Mouse (Mus musculus): ENCODE data around the gene Syt1.

GRCm38 (mm10) chr10:108638095-108638494, 372.7 kb downstream of the Syt1 start:
- TF ChIP-seq CTCF (IDR thresholded peaks at IDR 0.05; ENCODE audit: borderline replicate concordance, extremely low read depth, insufficient read depth, insufficient read length) (no peak), POLR2A (IDR thresholded peaks at IDR 0.05; ENCODE audit: borderline replicate concordance, extremely low read depth, insufficient read depth, insufficient read length, poor library complexity, severe bottlenecking) (no peak)
